Mouse (Mus musculus): ENCODE measurements around the gene Olfr55.
"Not testable (repeated sequence)": the region's sequence is repeated elsewhere in the genome, so short reads cannot be mapped to it uniquely, and the experiment has no call there.

DNA sequence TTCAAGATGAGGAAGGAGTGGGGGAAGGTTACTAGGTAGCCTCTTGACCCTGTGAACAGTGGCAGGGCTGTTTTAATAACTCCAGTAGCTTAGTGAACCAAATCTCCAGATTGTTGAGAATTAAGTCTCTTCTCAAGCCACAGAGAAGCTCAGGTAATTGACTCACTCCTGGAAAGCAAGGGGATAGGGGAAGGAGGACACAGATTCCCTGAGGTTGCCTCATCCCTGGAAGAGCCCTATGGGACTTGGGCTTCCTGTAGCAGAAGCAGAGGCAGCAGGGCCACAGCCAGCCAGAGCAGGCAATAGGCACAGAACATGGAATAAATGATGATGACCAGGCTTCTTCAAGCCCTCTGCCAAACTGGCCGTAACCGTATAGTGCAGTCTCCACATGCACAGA lies 22.8 kb downstream of the Olfr55 start, which contains the start of gene Olfr239:
- TF ChIP-seq POLR2A (IDR thresholded peaks at IDR 0.05; ENCODE audit: low read depth, low read length); CTCF (conservative IDR thresholded peaks at IDR 0.05; ENCODE audit: insufficient read depth, insufficient read length, low read depth, low read length): not testable (repeated sequence)

Data from kidney, adult 2 months (tissue).